Mouse (Mus musculus): ENCODE data around the gene Il6ra. TPM values are rescaled to one million over a fixed set of nuclear protein-coding genes. Genes with fewer than 3 reads are reported as not detected.

Il6ra gene
- total RNA-seq, 2 experiments from 2014 or later, result 5.9 to 6.1 TPM

- TF ChIP-seq CTCF (conservative IDR thresholded peaks at IDR 0.05), result no peak
- Histone ChIP-seq H3K27ac (no peak overlapping the region), H3K4me3 (no peak overlapping the region)
- DNase-seq (ENCODE audit: low spot score in 2 of 2), result no peak
These were observed 23.5 kb upstream of the Il6ra start for GRCm38 (mm10) chr3:89936495-89936894.

GRCm38 (mm10) chr3:89932925-89933324, 19.9 kb upstream of the Il6ra start:
- no peak for TF ChIP-seq CTCF (conservative IDR thresholded peaks at IDR 0.05)
- DNase-seq (ENCODE audit: low spot score in 2 of 2), result no peak
- no peak overlapping the region for H3K27ac ChIP-seq
- no peak overlapping the region for H3K4me3 ChIP-seq

GRCm38 (mm10) chr3:89928956-89929355, 16.0 kb upstream of the Il6ra start:
- no peak for DNase-seq (ENCODE audit: low spot score in 2 of 2)
- no peak for TF ChIP-seq CTCF (conservative IDR thresholded peaks at IDR 0.05)
- H3K27ac ChIP-seq, result no peak overlapping the region
- no peak overlapping the region for H3K4me3 ChIP-seq

GRCm38 (mm10) chr3:89926440-89926839, 13.4 kb upstream of the Il6ra start:
- no peak overlapping the region for H3K27ac ChIP-seq
- peak; percentile 59 for TF ChIP-seq CTCF (conservative IDR thresholded peaks at IDR 0.05)
- no peak for DNase-seq (ENCODE audit: low spot score in 2 of 2)
- no peak overlapping the region for H3K4me3 ChIP-seq

GRCm38 (mm10) chr3:89920711-89921110, 7.7 kb upstream of the Il6ra start:
- TF ChIP-seq CTCF (conservative IDR thresholded peaks at IDR 0.05), result no peak
- no peak for DNase-seq (ENCODE audit: low spot score in 2 of 2)
- no peak overlapping the region for H3K4me3 ChIP-seq
- no peak overlapping the region for H3K27ac ChIP-seq

GRCm38 (mm10) chr3:89917408-89917807, 4.4 kb upstream of the Il6ra start:
- TF ChIP-seq CTCF (conservative IDR thresholded peaks at IDR 0.05), result peak; percentile 22; the same call in 1 of the 2 replicates
- DNase-seq (ENCODE audit: low spot score in 2 of 2), result no peak
- Histone ChIP-seq H3K27ac (no peak overlapping the region), H3K4me3 (no peak overlapping the region)

- no peak for DNase-seq (ENCODE audit: low spot score in 2 of 2)
- H3K4me3 ChIP-seq, result no peak overlapping the region
- TF ChIP-seq CTCF (conservative IDR thresholded peaks at IDR 0.05), result no peak
- H3K27ac ChIP-seq, result no peak overlapping the region
These were observed 3.6 kb upstream of the Il6ra start for GRCm38 (mm10) chr3:89916622-89917021.

- H3K27ac ChIP-seq, result no peak overlapping the region
- H3K4me3 ChIP-seq, result no peak overlapping the region
- DNase-seq (ENCODE audit: low spot score in 2 of 2), result no peak
- no peak for TF ChIP-seq CTCF (conservative IDR thresholded peaks at IDR 0.05)
These were observed 1.7 kb upstream of the Il6ra start for GRCm38 (mm10) chr3:89914700-89915099.

- Histone ChIP-seq H3K4me3 (peak overlapping the region; percentile 75), H3K27ac (peak overlapping the region; percentile 92)
- no peak for TF ChIP-seq CTCF (conservative IDR thresholded peaks at IDR 0.05)
- DNase-seq (ENCODE audit: low spot score in 2 of 2), result no peak
These were observed 871 bp downstream of the Il6ra start for GRCm38 (mm10) chr3:89912108-89912542.

GRCm38 (mm10) chr3:89911207-89911606, 1.8 kb downstream of the Il6ra start:
- DNase-seq (ENCODE audit: low spot score in 2 of 2), result peak in 1 of 2 experiments; percentile 26
- Histone ChIP-seq H3K27ac (no peak overlapping the region), H3K4me3 (no peak overlapping the region)
- no peak for TF ChIP-seq CTCF (conservative IDR thresholded peaks at IDR 0.05)

GRCm38 (mm10) chr3:89909703-89910542, 3.1 kb downstream of the Il6ra start:
- Histone ChIP-seq H3K27ac (no peak overlapping the region), H3K4me3 (no peak overlapping the region)
- no peak for DNase-seq (ENCODE audit: low spot score in 2 of 2)
- TF ChIP-seq CTCF (conservative IDR thresholded peaks at IDR 0.05), result no peak

GRCm38 (mm10) chr3:89908836-89909235, 4.2 kb downstream of the Il6ra start:
- TF ChIP-seq CTCF (conservative IDR thresholded peaks at IDR 0.05), result no peak
- Histone ChIP-seq H3K4me3 (no peak overlapping the region), H3K27ac (no peak overlapping the region)
- DNase-seq (ENCODE audit: low spot score in 2 of 2), result no peak

- H3K27ac ChIP-seq, result no peak overlapping the region
- no peak for TF ChIP-seq CTCF (conservative IDR thresholded peaks at IDR 0.05)
- H3K4me3 ChIP-seq, result no peak overlapping the region
- no peak for DNase-seq (ENCODE audit: low spot score in 2 of 2)
These were observed 5.2 kb downstream of the Il6ra start for GRCm38 (mm10) chr3:89907846-89908245.

- H3K27ac ChIP-seq, result 0 out of 2 replicates have a peak overlapping the region, but pooled peaks have one; percentile 7
- H3K4me3 ChIP-seq, result no peak overlapping the region
- no peak for TF ChIP-seq CTCF (conservative IDR thresholded peaks at IDR 0.05)
- no peak for DNase-seq (ENCODE audit: low spot score in 2 of 2)
These were observed 13.5 kb downstream of the Il6ra start for GRCm38 (mm10) chr3:89899511-89899908.

All from layer of hippocampus, adult 2 months (tissue).